Mouse (Mus musculus): ENCODE measurements around the gene Nadsyn1.

The Nadsyn1 gene

GRCm38 (mm10) chr7:143753990-143754715 lies 68.5 kb downstream of the Nadsyn1 start:
- DNase-seq, result peak; percentile 78

DNA sequence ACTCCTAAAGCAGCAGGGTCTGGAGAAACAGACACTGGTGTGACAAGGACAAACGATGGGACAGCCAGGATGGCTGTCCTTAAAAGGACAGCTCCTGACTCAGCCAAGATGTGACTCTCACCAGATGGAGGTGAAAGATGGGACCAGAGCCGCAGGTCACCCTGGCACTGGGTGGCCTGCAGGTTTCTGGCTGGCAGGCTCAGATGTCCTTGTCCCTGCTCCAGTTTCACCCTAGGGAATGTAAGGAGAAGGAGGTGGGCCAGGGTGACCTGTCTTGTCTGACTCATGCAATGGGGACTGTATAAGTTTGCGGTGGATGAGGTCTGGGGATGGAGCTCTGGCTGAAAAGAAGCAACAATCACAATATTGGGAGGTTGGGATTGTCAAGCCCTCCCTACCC lies 70.0 kb downstream of the Nadsyn1 start:
- DNase-seq, result no peak

- DNase-seq, result no peak
Measured at GRCm38 (mm10) chr7:143752056-143752455, 70.6 kb downstream of the Nadsyn1 start.

DNA sequence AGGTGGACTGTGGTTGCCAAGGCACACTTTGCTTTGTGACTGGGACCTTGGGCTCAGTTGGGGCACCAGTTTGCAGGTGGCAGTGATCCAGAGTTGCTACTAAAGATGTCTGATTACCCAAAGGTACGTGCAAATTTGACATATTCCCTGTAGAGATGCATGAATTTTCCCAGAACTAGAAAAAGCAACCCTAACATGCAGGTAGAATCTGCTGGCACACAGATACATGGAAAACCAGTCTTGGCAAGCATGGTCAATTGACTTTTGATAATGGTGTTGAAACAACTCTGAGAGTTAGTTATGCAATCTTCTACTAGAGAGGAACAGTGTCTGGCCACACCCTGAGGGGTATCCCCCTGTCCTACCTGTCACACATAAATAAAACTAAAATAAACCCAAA lies 71.3 kb downstream of the Nadsyn1 start:
- DNase-seq, result no peak

GRCm38 (mm10) chr7:143749045-143749444 lies 73.6 kb downstream of the Nadsyn1 start:
- DNase-seq, result no peak

GRCm38 (mm10) chr7:143748041-143748868 lies 74.4 kb downstream of the Nadsyn1 start:
- peak; percentile 90 for DNase-seq

All from embryo, embryonic 11 days (tissue).